Mouse (Mus musculus): Measurements from ENCODE around the gene Diras1. TPM values are rescaled to one million over a fixed set of nuclear protein-coding genes. Genes with fewer than 3 reads are reported as not detected.

Diras1 gene
- total RNA-seq, 2 experiments from 2014 or later: 113 to 117 TPM

DNA sequence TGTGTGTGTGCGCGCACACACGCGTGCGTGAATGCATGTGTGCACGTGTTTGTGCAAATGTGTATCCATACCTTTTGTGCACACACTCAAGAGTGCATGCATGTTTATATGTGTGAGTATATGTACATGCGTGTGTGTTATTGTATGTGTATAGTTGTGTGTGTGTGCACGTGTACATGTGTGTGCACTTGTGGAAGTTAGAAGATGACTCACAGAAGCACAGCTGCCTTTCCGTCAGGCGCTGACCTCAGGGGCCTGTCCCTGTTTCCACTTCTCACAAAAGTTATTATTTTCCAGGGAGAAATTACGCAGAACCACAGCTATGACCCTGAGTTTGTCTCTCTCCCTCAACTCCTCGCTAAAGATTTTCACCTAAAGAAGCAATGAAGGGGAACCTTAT, 41.2 kb downstream of the Diras1 start:
- intact Hi-C loops (cut with DNase I): no loop called here

DNA sequence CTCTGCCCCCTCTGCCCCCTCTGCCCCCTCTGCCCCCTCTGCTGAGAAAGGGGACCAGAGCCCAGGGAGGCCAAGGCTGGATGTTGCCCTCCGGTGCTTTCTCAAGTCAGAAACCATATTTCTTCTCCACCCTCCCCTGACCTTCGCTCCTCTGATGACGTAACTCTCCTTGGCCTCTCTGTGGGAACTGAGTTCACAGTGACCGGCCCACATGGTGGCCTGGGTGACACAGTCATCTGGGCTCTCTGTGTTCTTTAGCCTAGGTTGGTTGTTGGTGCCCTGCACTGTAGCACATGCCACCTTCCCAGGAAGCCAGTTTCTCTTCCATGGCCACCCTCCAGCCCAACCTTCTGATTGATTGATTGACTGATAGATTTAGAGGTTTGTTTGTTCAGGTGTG, 43.1 kb downstream of the Diras1 start:
- intact Hi-C loops (cut with DNase I): no loop called here

More for the DNA sequence above, 41.2 kb downstream of the Diras1 start:
- no peak for DNase-seq (ENCODE audit: low spot score in 2 of 2)

GRCm38 (mm10) chr10:80981564-80982112, 43.8 kb downstream of the Diras1 start:
- intact Hi-C loops (cut with DNase I): no loop called here
- no peak for DNase-seq (ENCODE audit: low spot score in 2 of 2)

More for the DNA sequence above, 43.1 kb downstream of the Diras1 start:
- DNase-seq (ENCODE audit: low spot score in 2 of 2): no peak

- intact Hi-C loops (cut with DNase I): no loop called here
- DNase-seq (ENCODE audit: low spot score in 2 of 2): no peak
Measured at GRCm38 (mm10) chr10:80975478-80975877, 50.0 kb downstream of the Diras1 start.

DNA sequence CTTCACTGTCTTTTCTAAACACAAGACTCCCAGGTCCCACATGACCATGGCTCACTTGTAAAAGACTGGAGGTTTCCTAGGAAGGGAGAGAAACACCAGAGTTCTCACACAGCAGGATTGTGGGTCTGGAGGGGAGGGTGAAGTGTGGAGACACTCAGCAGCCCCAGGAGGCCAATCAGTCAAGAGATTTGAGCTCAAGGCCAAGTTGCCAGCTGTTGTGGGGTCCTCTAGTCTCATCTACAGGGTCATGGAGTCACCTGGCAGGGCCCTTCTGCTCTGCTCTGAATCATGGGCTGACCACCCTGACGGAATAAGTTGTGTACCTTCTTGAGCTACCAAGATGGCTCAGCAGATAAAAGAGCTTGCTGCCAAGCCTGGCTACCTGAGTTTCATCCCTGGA, 51.7 kb downstream of the Diras1 start:
- intact Hi-C loops (cut with DNase I): no loop called here
- no peak for DNase-seq (ENCODE audit: low spot score in 2 of 2)

DNA sequence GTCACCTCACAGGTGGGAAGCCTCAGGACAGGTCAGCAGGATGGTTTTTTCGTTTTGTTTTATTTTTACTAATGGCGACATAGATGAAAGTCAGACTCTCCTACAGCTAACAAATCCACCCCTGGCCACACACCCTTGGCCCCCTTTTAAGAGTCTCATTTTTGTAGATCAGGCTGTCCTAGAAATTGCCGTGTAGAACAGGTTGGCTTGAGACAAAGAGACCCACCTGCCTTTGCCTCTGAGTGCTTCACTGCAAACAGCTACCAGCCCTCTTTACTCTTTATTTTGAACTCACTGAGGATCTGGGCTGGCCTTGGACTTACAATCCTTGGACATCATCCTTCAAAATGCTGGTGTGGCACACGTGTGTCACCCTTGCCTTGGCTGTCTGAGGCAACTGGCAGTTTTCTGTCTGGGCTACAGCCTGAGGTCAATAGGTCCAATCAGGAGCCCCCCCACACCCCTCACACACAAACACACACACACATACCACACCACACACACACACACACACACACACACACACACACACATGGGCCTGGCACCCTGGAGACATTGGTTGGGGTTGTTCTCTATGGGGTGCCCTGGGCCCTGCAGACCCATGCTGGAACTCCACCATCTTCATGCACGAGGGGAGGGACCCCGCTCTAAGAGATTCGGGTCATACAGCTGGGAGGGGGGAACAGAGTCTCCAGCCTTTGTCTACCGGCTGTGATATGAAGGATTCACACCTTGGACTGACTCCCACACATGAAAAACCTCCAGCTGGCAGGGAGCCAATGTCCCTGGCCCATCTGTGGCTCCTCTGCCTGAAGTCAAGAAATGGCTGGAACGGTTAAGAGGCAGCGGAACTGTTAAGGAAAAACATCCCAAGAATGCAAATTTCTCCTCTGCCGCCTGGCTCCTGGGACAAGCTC, 53.1 kb downstream of the Diras1 start:
- DNase-seq (ENCODE audit: low spot score in 2 of 2): no peak
- intact Hi-C loops (cut with DNase I): no loop called here

DNA sequence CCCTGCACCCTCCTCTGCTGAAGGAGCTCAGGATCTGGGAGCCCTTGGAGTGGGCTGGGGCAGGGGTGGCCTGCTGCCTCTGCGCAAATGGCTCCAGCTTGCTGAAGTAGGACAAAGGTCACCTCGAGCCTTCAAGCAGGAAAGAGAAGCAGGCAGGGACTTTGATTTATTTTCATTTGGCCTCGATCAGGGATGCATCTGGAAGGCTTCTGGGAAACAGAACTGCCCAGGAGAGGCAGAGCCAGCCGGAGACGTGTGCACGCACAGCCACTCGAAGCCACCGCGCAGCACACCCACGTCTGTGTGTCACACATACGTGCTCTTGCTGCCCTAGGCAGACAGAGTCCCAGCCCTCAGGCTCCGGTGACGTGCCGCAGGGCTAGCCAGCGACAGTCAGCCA, 53.9 kb downstream of the Diras1 start:
- intact Hi-C loops (cut with DNase I): no loop called here
- DNase-seq (ENCODE audit: low spot score in 2 of 2): no peak

GRCm38 (mm10) chr10:80970159-80970558, 55.3 kb downstream of the Diras1 start:
- DNase-seq (ENCODE audit: low spot score in 2 of 2): no peak
- intact Hi-C loops (cut with DNase I): no loop called here

Other genes with a start within 250 kb of the Diras1 start
- gene Sf3a2, start 227.5 kb downstream of the Diras1 start, total RNA-seq (2021): 10 to 100 TPM; 42.7 to 43.6 TPM
- 10 to 100 TPM; 60.0 to 62.8 TPM for gene Plekhj1, start 227.0 kb downstream of the Diras1 start, total RNA-seq (2021)
- 1 to 10 TPM; 1.6 to 1.9 TPM for gene Amh, start 220.4 kb downstream of the Diras1 start, total RNA-seq (2021)
- gene Jsrp1, start 212.2 kb downstream of the Diras1 start, total RNA-seq (2021): 1 to 10 TPM; 2.5 to 2.9 TPM
- 100 to 1,000 TPM; 433 to 483 TPM for gene Oaz1, start 199.0 kb downstream of the Diras1 start, total RNA-seq (2021)
- gene Lingo3, start 181.6 kb downstream of the Diras1 start, total RNA-seq (2021): 10 to 100 TPM; 30.0 to 33.0 TPM
- gene Lsm7, start 170.5 kb downstream of the Diras1 start, total RNA-seq (2021): 10 to 100 TPM; 46.4 to 52.7 TPM
- 10 to 100 TPM; 81.8 to 89.3 TPM for gene Sppl2b, start 170.4 kb downstream of the Diras1 start, total RNA-seq (2021)
- gene Tmprss9, start 153.8 kb downstream of the Diras1 start, total RNA-seq (2021): under 1 TPM; 0.13 to 0.18 TPM
- gene Timm13, start 124.7 kb downstream of the Diras1 start, total RNA-seq (2021): 100 to 1,000 TPM; 145 to 157 TPM
- gene Lmnb2, start 107.4 kb downstream of the Diras1 start, total RNA-seq (2021): 10 to 100 TPM; 19.7 to 20.1 TPM
- gene Gadd45b, start 95.6 kb downstream of the Diras1 start, total RNA-seq (2021): 10 to 100 TPM; 11.9 to 12.5 TPM
- gene Gng7, start 10.7 kb downstream of the Diras1 start, total RNA-seq (2021): 100 to 1,000 TPM; 120 to 135 TPM
- 10 to 100 TPM; 70.9 to 76.3 TPM for gene Slc39a3, start 11.8 kb upstream of the Diras1 start, total RNA-seq (2021)
- gene Sgta, start 34.5 kb upstream of the Diras1 start, total RNA-seq (2021): 100 to 1,000 TPM; 178 to 186 TPM
- gene Thop1, start 44.4 kb upstream of the Diras1 start, total RNA-seq (2021): 10 to 100 TPM; 51.1 to 51.2 TPM
- under 1 TPM; 0.15 to 0.44 TPM for gene Creb3l3, start 73.2 kb upstream of the Diras1 start, total RNA-seq (2021)
- 100 to 1,000 TPM; 116 to 122 TPM for gene Map2k2, start 80.3 kb upstream of the Diras1 start, total RNA-seq (2021)
- 10 to 100 TPM; 74.8 to 76.0 TPM for gene Zbtb7a, start 109.6 kb upstream of the Diras1 start, total RNA-seq (2021)
- gene Pias4, start 142.3 kb upstream of the Diras1 start, total RNA-seq (2021): 10 to 100 TPM; 23.7 to 29.9 TPM
- gene Eef2, start 151.0 kb upstream of the Diras1 start, total RNA-seq (2021): 100 to 1,000 TPM; 936 to 941 TPM
- gene Dapk3, start 157.3 kb upstream of the Diras1 start, total RNA-seq (2021): 10 to 100 TPM; 72.2 to 73.3 TPM
- not detected for gene 4930442H23Rik, start 158.2 kb upstream of the Diras1 start, total RNA-seq (2021)
- under 1 TPM in 1 of 2 experiments, not detected in 1; 0.17 TPM for gene Nmrk2, start 176.4 kb upstream of the Diras1 start, total RNA-seq (2021)
- gene Atcay, start 205.2 kb upstream of the Diras1 start, total RNA-seq (2021): 100 to 1,000 TPM; 196 to 211 TPM
- 10 to 100 TPM; 66.1 to 66.7 TPM for gene Zfr2, start 207.5 kb upstream of the Diras1 start, total RNA-seq (2021)
- gene Matk, start 227.3 kb upstream of the Diras1 start, total RNA-seq (2021): 100 to 1,000 TPM; 226 to 227 TPM
- 10 to 100 TPM; 39.0 to 41.4 TPM for gene Mrpl54, start 241.3 kb upstream of the Diras1 start, total RNA-seq (2021)
- 10 to 100 TPM; 34.8 to 35.8 TPM for gene Apba3, start 241.3 kb upstream of the Diras1 start, total RNA-seq (2021)